Mouse (Mus musculus) frontal cortex, postnatal 36 days (tissue): ENCODE data around the gene Pdzd2.
A peak's percentile ranks its signal among the peaks of the same experiment; 100 is the strongest.

ENCODE experiments used
- DNase-seq, 2 experiments: peaks; one replicate each; pipeline ENCODE4 v3.0.0; 2022; ENCODE audit warnings: low spot score in 2 of 2

Pdzd2 gene

DNA sequence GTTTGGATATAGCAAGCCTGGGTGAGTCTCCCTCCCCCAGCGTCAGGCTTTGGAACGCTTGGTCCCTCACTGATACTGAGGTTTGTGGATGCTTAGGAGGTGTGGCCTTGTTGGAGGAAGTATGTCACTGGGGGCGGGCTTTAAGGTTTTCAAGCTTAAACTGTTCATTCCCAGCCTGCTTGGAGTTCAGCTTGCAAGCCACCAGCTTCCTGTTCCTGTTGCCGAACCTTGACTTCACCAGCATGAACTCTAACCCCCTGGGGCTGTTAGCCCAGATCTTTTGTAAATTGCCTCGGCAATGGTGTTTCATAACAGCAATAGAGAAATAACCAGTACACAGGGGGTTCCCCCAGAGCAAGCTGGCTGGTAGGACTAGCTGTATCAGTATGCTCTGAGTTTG lies 260.4 kb downstream of the Pdzd2 start:
- DNase-seq = no peak

GRCm38 (mm10) chr15:12473596-12473995 lies 266.1 kb downstream of the Pdzd2 start:
- DNase-seq = no peak

- DNase-seq = no peak
Observed at GRCm38 (mm10) chr15:12472646-12473045, 267.1 kb downstream of the Pdzd2 start.

DNA sequence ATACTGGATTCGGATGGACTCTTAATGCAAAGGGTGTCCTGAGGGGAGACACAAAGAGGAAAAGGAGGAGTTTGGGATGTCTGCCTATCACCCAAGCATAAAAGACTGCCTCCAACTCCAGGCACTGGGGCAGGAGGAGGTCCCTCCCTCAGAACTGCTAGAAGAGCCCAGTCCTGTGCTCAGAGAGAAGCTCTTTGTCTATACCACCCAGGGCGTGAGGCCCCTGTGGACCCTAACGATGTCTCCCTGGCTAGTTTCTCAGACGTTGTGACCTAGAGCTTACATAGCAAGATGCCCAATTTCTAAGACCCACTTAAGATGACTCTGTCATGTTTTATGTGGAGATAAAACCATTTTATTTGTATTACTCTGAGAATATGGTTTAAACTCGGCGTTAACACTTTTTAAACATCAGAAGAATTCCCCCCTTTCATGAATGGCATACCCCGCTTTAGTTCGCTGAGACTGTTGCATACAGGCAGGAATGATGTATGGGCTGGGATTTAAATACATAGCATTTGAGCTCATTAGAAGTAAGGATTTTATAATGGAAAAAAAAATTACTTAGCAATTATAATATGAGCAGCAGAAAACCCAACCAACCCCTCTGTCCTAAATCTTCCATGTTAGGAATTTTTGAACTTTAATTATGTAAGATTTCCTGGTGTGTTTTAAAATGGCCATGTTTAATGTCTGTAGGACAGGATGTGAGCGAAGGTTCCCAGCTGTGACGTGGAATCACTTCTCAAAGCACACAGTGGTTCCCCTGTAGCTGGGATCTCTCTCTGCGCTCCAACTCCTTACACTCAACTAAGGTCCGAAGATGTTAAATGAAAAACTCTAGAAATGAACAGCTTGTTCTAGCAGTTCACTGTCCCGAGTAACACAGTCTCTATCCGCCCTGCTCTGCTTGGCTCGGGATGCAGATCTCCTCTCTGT lies 268.6 kb downstream of the Pdzd2 start:
- DNase-seq = no peak

- no peak for DNase-seq
Observed at GRCm38 (mm10) chr15:12468625-12469024, 271.1 kb downstream of the Pdzd2 start.

- no peak for DNase-seq
Observed at GRCm38 (mm10) chr15:12465748-12466147, 274.0 kb downstream of the Pdzd2 start.

DNA sequence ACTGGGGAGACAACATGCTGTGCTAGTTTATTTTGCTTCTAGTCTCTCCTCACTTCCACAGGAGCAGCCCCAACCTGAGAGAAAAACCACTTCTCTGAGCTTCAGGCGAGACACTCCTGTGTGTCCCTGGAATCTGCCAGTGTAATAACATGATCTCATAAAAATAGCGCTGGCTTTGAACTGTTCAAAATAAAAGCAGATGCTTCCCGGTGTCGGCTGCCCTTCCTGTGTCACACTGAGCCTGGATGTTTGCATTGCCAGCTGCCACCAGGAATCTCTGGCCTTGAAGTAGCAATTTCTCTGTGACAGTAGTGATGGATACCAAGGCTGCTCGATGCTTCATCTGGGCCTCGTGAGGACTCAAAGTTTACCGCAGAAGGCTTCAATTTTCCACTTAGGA lies 282.9 kb downstream of the Pdzd2 start:
- no peak for DNase-seq

DNA sequence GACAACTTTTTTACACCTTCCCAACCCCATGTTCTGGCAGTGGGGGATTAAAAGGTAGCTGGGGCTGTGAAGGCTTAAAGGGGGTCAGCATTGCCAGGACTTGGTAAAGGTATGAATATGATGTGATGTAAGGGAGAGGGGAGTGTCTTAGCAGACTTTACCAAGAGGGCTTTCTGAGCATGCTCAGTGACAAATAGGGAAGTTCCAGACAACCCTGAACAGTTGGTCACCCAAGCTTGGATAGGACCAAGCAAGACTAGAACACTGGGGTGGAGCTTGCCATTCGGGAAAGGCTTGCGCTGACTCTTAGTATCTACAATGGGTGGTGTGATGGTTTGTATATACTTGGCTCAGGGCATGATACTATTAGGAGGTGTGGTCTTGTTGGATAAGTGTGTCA lies 286.4 kb downstream of the Pdzd2 start:
- no peak for DNase-seq

DNA sequence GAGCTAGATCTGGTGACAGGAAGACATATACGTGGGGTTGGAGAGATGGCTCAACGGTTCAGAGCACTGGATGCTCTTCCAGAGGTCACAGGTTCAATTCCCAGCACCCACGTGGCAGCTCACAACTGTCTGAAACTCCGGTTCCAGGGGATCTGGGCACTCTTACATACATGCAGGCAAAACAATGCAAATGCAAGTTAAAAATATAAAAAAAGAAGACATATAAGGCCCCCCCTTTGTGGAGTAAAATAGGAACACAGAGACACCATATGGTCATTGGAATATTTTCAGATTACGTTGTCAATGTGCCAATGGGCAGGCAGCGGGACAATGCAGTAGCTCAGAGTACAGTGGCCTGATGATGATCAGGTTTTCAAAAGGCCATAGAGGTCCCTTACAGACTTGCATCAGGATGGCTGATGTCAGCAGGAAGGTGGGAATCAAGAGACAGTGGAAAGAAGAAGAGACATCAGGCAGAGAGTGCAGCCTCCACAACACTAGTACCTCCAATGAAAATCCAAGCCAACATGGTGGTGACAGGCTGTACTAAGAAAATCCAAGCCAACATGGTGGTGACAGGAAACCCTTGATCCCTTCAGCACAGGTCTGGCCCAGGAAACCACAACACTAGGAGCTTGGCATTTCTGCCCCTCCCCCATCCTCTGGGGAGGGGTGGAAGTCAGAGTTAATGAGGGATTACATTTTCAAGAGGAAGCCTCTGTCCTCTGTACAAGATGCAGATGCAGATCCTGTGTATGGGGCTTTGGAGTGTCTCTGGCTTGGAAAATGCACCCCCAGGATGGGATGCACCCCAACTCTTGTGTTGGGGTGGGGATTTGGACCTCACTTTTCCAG lies 287.4 kb downstream of the Pdzd2 start:
- no peak for DNase-seq

DNA sequence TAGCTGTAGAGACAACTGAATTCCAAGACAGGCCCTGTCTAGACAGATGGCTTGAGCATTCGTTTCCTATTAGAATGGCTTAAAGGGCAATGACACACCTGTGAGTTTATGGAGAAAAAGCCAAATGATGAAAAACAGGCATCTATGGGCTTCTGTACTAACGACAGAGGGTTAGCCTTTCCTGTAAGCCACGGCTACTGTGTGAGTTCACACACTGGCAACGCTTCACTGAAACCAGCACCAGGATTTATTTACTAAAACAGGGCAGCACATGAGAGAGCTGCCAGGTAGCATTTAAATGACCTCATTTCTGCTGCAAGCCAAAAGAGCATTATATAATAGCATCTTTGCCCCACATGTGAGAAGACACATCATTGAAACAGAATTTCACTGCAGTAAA lies 288.3 kb downstream of the Pdzd2 start:
- no peak for DNase-seq

DNA sequence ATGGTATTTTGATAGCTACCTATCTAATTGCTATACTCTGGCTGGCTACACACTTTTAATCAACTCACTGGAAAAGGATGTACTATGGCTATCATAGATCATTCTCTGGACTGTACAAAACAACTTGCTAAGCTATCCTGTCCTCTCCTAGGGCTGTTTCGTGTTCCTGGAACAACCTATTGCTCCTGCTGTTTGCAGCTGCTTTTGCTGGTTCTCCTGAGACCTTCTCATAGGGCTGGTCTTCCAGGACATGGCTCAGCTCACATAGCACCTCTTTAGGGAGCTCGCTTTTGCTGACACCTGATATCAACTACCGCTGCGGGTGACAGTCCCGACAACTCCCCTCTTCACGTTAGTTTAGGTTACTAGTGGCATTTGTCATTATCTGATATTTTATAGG lies 288.9 kb downstream of the Pdzd2 start:
- DNase-seq = no peak

DNA sequence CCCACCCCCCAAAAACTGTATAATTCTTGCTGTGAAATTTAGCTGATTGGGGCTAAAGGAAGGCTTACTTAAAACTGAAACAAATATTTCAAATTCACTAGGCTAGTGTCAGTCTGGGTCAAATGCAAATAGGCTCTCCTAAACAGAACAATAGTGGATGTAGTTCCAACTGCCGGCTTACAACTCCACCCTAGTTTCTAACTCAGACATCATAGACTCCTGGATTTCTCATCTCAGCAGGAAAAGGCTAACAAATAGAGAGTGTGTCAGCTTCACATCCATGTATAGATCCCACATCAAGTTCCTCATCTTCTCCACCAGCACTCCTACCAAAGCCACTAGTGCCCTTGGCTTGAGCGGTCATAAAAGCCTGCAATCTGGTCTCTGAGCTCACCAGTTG lies 290.4 kb downstream of the Pdzd2 start:
- DNase-seq = no peak

GRCm38 (mm10) chr15:12447021-12447434 lies 292.7 kb downstream of the Pdzd2 start:
- DNase-seq = peak; percentile 63 to 82

DNA sequence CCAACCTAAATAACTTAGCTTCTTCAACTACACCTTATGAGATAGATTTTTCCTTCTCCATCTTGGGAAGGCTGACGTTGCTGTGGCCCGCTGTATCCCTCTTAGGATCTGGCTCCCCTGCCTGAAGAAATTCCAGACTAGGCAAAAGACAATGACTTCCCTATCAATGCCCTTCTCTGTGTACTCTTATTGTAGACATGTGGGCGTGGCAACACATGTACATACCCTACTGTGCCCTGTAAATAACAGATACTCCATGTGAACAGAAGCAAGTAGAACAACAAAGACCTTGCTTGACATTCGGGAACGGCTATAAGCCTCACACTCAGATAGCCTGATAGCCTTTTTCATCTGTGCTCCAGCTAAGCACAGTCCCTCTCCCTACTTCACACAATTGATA lies 295.2 kb downstream of the Pdzd2 start:
- DNase-seq = no peak

DNA sequence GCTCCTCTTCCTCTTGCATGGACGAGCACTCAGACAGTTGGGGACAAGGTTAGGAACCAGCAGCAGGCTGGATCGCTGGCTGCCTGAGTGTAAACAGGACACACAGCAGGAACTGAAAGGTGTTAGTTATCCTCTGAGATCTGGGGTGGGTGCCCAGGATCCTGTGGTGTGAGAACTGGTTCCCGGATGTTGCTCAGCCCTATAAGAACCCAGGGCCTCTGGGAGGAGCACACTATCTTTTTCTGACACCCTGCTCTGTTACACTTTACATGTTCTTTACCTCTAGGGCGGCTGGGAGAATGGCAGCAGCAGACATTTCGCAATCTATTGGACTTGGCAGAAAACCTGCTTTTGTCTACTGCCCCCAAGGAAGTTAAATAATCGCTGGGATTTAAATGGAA lies 300.4 kb downstream of the Pdzd2 start:
- no peak for DNase-seq

DNA sequence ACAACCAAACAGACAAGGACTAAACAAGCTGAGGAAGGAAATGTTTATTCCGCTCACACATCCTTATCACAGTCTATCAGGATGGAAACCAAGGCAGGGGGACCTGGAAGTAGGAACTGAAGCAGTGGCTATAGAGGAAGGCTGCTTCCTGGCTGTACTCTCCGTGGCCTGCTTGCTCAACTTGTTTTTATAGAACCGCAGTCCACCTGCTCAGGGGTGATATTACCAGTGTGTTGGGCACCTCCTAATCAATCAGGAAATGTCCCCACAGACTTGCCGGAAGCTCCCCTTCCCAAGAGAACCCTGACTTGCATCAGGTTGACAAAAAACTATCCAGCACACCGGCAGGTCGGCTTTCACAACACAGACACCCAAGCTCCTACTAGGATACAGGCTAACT lies 301.0 kb downstream of the Pdzd2 start:
- DNase-seq = no peak

DNA sequence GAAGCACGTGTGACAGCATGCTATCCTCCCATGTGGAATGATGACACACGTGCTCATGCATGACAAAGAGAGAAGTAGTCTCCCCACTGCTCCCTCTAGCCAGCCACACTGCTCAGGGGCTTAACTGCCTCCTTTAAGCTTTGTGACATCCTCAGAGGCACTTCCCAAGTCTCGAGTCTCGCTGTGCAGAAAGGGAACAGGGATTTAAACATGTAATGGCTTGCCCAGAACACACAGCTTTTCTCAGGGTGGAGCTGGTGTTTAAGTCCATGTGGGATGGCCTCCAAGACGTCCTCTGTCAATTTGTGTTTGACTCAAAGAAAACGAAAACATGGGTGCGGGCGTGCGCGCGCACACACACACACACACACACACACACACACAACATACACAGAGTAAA lies 301.6 kb downstream of the Pdzd2 start:
- no peak for DNase-seq

DNA sequence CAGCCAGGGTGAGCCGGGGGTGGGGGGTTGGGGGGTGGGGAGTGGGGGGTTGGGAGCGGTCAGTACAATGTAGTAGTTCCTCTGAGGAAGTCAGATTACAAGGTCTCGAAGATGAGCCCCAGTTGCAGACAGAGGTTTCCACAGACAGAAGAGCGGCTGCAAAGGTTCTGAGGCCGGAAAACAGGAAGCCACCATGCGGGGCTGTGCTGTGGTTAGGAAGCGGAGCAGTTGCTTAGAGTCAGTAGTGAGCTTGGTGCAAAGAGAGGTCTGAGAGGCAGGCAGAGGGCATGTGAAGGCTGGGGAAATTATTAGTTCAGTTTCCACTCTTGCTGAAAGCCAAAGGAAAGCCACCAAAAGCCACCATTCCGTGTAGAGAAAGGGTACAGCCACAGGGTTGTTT lies 303.8 kb downstream of the Pdzd2 start:
- DNase-seq = no peak

- DNase-seq = no peak
Observed at GRCm38 (mm10) chr15:12433893-12434599, 305.7 kb downstream of the Pdzd2 start.

DNA sequence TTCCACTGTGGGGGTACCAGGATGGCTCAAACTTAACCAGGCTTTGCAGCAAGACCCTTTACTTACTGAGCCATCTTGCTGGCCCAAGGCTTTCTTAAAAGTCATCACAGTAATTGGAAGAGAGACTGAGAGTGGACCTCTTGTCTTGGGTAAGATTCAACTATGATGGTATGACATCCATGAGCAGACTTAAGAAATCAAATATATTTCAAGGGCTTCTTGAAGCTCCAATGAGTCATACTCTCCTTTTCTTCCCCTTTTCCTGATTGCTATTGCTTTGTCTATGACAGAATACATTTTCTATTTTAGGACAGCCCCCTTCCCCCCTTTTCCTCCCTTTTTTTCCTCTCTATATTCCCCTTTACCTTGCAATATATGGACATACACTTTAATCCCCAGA lies 306.8 kb downstream of the Pdzd2 start:
- no peak for DNase-seq

DNA sequence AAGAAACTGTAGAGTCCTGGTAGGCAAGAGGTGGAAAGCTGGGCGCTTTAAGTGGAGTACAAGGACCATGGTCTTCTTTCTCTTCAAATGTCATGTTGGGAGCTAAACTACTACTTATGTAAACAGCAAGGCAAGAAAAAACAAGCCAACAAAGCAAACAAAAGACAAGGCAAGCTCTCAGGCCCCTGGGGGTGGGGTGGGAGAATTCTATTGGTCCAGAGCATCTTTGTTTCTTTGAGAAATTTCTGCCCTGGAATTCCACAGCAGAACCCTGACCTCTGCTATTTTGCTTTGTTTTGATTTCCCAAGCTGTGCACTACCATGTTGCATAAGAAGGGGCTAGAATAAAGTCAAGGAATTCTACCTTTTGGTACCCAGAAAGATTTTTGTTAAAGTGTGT lies 307.4 kb downstream of the Pdzd2 start:
- no peak for DNase-seq

DNA sequence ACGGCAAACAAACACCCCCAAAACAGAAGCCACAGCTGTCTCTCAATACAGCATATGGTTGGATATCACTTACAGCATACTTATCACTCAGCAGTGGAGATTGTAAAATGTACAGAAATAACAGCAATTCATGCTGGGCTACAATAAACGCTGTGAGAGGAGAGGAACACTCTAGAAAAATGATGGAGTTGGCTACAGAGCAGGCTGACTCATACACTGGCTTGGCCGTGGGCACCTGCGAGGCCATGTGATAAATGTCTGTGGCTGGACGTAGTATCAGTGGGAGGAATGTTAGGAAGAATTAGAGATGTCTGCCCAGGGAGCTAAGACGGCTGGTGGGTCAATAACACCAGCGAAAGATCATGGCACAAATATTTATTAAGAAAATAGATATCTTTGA lies 308.0 kb downstream of the Pdzd2 start:
- DNase-seq = peak; percentile 24 to 37
